In genomic region chr2:20826258-20826657, GRCm38 (mm10) we compare ENCODE assay signal across 23 mouse cellular contexts.
DNase-seq lines count a peak whose midpoint lies in the region; ATAC-seq and TF ChIP-seq lines count a peak whose summit lies in the region.
"Had no signal": no experiment of that assay in that cellular context is flagged by ENCODE, and none has a peak within 500 bp of the region (broad histone marks: within the 10 kb centered on the region; RNA-seq: fewer than 3 reads in every experiment).

No protein-coding gene starts in this region.

- intact Hi-C loops in heart, postnatal 14 days (cut with DNase I) = no loop called here

- no peaks in the 10 kb centered on the region for H3K9me3 ChIP-seq in heart, embryonic 11.5 days (replicated peaks; ENCODE audit: control insufficient read depth, low read length)
- H3K9me3 ChIP-seq in heart, postnatal 0 days (replicated peaks; ENCODE audit: control insufficient read depth, low read length) = no peaks in the 10 kb centered on the region
- H3K9me3 ChIP-seq in forebrain, embryonic 16.5 days (ENCODE audit: control insufficient read depth, low read length) = no peaks in the 10 kb centered on the region
- H3K9me3 ChIP-seq: forebrain, embryonic 10.5 days; forebrain, embryonic 13.5 days; hindbrain, embryonic 12.5 days; hindbrain, embryonic 15.5 days had no signal

- H3K9ac ChIP-seq in heart, embryonic 11.5 days (ENCODE audit: low read depth, low read length) = no peak overlapping the region
- H3K9ac ChIP-seq in heart, postnatal 0 days (replicated peaks; ENCODE audit: low read depth, low read length) = no peak overlapping the region
- no peak overlapping the region for H3K9ac ChIP-seq in forebrain, embryonic 16.5 days (replicated peaks; ENCODE audit: low read depth, low read length)
- H3K9ac ChIP-seq: forebrain, embryonic 13.5 days; forebrain, postnatal 0 days; hindbrain, embryonic 12.5 days; hindbrain, embryonic 15.5 days had no signal

- DNase-seq in cerebellum, adult 2 months = no peak
- no peak for DNase-seq in cerebellum, adult 9-10 months
- DNase-seq in heart, adult 11 months = peak; percentile 72
- no peak for DNase-seq in heart, postnatal 0 days (ENCODE audit: low spot score)
- no peak for DNase-seq in heart, postnatal 14 days
- peak; percentile 12 for DNase-seq in skeletal muscle tissue, adult 2 months (ENCODE audit: low read depth, low spot score)
- DNase-seq: adrenal gland, postnatal 10 days; adrenal gland, postnatal 36 days; cerebellum, adult 11 months; cerebellum, adult 8-10 months; cerebellum, postnatal 14 days; forebrain, postnatal 0 days; gastrocnemius, postnatal 25 days; heart, postnatal 10 days; kidney, adult 2 months had no signal

- no peak overlapping the region for H3K4me3 ChIP-seq in cerebellum, adult 2 months (replicated peaks; ENCODE audit: insufficient read depth, low read depth, low read length)
- no peak overlapping the region for H3K4me3 ChIP-seq in heart, embryonic 11.5 days (ENCODE audit: low read depth, low read length)
- H3K4me3 ChIP-seq in heart, postnatal 0 days (ENCODE audit: low read depth, low read length) = no peak overlapping the region
- no peak overlapping the region for H3K4me3 ChIP-seq in forebrain, embryonic 16.5 days (replicated peaks; ENCODE audit: low read length)
- H3K4me3 ChIP-seq: forebrain, embryonic 10.5 days; forebrain, embryonic 13.5 days; hindbrain, embryonic 12.5 days; hindbrain, embryonic 15.5 days had no signal

- peak; percentile 12; the same call in 1 of the 2 replicates for TF ChIP-seq CTCF in cerebellum, adult 2 months (IDR thresholded peaks at IDR 0.05; ENCODE audit: borderline replicate concordance, insufficient read depth, low read depth, low read length)
- TF ChIP-seq CTCF in heart, postnatal 0 days (IDR thresholded peaks at IDR 0.05; ENCODE audit: low read depth) = peak; percentile 33; the same call in 1 of the 2 replicates

- TF ChIP-seq EP300 in heart, postnatal 0 days (IDR thresholded peaks at IDR 0.05; ENCODE audit: low read depth) = no peak

- TF ChIP-seq POLR2A in cerebellum, adult 2 months (IDR thresholded peaks at IDR 0.05; ENCODE audit: borderline replicate concordance, insufficient read depth, low read length) = no peak

- no peak overlapping the region for H3K4me2 ChIP-seq in heart, embryonic 11.5 days
- no peak overlapping the region for H3K4me2 ChIP-seq in heart, postnatal 0 days (ENCODE audit: low read depth, low read length)
- no peak overlapping the region for H3K4me2 ChIP-seq in forebrain, embryonic 16.5 days (ENCODE audit: low read length)
- H3K4me2 ChIP-seq: forebrain, embryonic 13.5 days; hindbrain, embryonic 12.5 days; hindbrain, embryonic 15.5 days had no signal

- H3K27me3 ChIP-seq in cerebellum, adult 2 months (ENCODE audit: control insufficient read depth, insufficient read depth, low read length) = no peaks in the 10 kb centered on the region
- H3K27me3 ChIP-seq in heart, embryonic 11.5 days (ENCODE audit: control insufficient read depth, insufficient read depth, low read length) = no peaks in the 10 kb centered on the region
- no peaks in the 10 kb centered on the region for H3K27me3 ChIP-seq in heart, postnatal 0 days (ENCODE audit: control insufficient read depth, insufficient read depth, low read length)
- no peaks in the 10 kb centered on the region for H3K27me3 ChIP-seq in forebrain, embryonic 16.5 days (replicated peaks; ENCODE audit: control insufficient read depth, insufficient read depth, low read length)
- H3K27me3 ChIP-seq: forebrain, embryonic 13.5 days; hindbrain, embryonic 12.5 days; hindbrain, embryonic 15.5 days; Patski had no signal

- no peak overlapping the region for H3K27ac ChIP-seq in cerebellum, adult 2 months (ENCODE audit: insufficient read depth, low read length)
- H3K27ac ChIP-seq in heart, embryonic 11.5 days (ENCODE audit: low read depth, low read length) = no peak overlapping the region
- no peak overlapping the region for H3K27ac ChIP-seq in heart, postnatal 0 days (ENCODE audit: low read depth)
- no peak overlapping the region for H3K27ac ChIP-seq in forebrain, embryonic 16.5 days (ENCODE audit: low read length)
- H3K27ac ChIP-seq: forebrain, embryonic 10.5 days; forebrain, embryonic 13.5 days; hindbrain, embryonic 12.5 days; hindbrain, embryonic 15.5 days had no signal

- no peaks in the 10 kb centered on the region for H3K36me3 ChIP-seq in heart, embryonic 11.5 days (ENCODE audit: control insufficient read depth, insufficient read depth, low read length)
- H3K36me3 ChIP-seq in heart, postnatal 0 days (replicated peaks; ENCODE audit: control insufficient read depth, insufficient read depth, low read length) = no peaks in the 10 kb centered on the region
- H3K36me3 ChIP-seq in forebrain, embryonic 16.5 days (ENCODE audit: control insufficient read depth, insufficient read depth) = no peaks in the 10 kb centered on the region
- H3K36me3 ChIP-seq: forebrain, embryonic 10.5 days; hindbrain, embryonic 12.5 days; hindbrain, embryonic 15.5 days had no signal

- H3K4me1 ChIP-seq in cerebellum, adult 2 months (ENCODE audit: control insufficient read depth, insufficient read depth, low read length) = no peaks in the 10 kb centered on the region
- no peaks in the 10 kb centered on the region for H3K4me1 ChIP-seq in heart, embryonic 11.5 days (ENCODE audit: control insufficient read depth, insufficient read depth, low read length)
- no peaks in the 10 kb centered on the region for H3K4me1 ChIP-seq in heart, postnatal 0 days (ENCODE audit: control insufficient read depth, insufficient read depth)
- H3K4me1 ChIP-seq in forebrain, embryonic 16.5 days (replicated peaks; ENCODE audit: control insufficient read depth, insufficient read depth, low read length) = no peaks in the 10 kb centered on the region
- H3K4me1 ChIP-seq: forebrain, embryonic 10.5 days; forebrain, embryonic 13.5 days; hindbrain, embryonic 12.5 days; hindbrain, embryonic 15.5 days had no signal

- no peak for ATAC-seq in heart, embryonic 11.5 days (replicated peaks; ENCODE audit: insufficient number of reproducible peaks, low FRiP score, low TSS enrichment)
- ATAC-seq in heart, postnatal 0 days (ENCODE audit: insufficient read depth, low read depth) = no peak
- no peak for ATAC-seq in forebrain, embryonic 16.5 days
- ATAC-seq: forebrain, embryonic 13.5 days; forebrain, postnatal 0 days; intestine, postnatal 0 days; Patski had no signal

Comparison
In these comparisons a context has a peak if more than half of its experiments do, and no peak if none do; other contexts are left out.
1. DNase-seq: peak in heart, adult 11 months (single experiment) and skeletal muscle tissue, adult 2 months (single experiment); none in cerebellum, adult 2 months (0 of 2), cerebellum, adult 9-10 months (single experiment), heart, postnatal 0 days (single experiment) and heart, postnatal 14 days (0 of 2).